Mouse (Mus musculus) heart, postnatal 4 days (tissue): ENCODE measurements at regions not wholly inside any gene's neighbourhood (a gene's known extent, or its start where the extent isn't known, plus 50 kb on each side); places are given as distances from the start of the nearest gene placed in this dataset.

Experiments used
- DNase-seq: peaks from one replicate; pipeline ENCODE4 v3.0.0; 2021

DNA sequence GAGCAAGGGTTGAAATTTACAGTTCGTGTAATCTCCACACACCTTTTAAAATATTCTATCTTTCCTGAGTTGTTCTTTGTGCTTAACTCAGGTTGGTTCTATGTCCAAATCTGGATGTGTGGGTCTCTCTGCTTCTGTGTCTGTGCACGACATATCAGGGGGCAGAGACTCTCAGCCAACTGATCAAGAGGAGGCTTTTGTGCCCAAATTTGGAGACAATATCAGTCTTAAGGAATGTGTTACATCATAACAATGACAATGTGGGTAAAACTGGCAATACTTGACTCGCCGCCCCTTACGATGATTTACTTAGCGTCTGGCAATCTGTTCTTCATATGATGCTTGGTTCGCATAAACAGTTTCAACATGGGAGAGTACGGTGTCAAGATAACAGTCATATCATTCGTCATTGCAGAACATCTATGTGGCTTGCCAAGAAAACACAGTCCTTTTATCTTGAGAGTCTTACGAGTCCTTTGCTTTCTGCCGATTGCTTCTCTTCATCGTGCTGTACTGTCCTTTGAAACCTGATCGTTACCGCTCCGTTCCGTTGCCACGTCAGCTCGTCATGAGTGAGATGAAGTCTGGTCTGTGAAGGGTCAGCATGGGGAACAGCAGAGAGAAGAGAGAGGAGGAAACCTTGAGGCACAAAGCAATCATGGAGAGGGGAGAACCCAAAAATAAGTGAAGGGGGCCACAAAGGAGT lies 2212.9 kb upstream of the Gm7489 start:
- no peak for DNase-seq

DNA sequence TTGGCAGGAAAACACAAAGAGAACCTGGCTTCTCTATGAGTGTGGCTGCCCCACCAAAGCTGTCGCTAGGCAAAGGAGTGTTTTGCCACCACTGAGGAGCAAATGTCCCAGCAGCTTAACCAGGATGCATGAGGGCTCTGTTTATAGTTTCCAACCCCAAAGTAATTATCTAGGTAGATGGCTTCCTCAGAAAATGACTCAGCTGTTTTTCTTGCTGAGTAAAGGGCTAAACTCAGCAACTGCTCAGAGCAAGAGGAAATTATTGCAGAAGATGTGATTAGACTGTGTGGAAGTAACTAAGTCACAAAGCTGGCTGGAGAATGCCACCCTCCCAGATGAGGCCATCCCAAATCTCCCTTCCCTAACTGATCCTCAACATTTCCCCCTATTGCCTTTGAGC lies 2211.2 kb upstream of the Gm7489 start:
- DNase-seq: no peak

DNA sequence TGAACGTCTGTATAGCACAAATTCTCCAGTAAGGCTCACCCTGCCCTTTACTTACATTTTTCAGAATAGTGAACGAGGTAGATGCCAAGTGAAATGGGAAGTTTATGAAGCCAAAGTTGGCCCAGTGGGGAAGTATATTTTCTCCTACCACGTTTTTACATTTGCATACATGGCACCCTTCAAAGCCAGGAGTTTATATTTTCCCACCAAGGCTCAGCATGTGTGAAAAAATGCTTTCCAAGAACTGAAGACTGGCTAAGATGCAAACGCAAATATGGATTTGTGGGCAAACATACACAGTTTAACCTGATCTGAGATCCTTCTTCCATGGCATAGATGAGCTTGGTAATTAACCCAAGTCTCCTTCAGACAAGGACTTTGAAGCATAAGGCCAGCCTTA lies 2209.4 kb upstream of the Gm7489 start:
- DNase-seq: no peak

DNA sequence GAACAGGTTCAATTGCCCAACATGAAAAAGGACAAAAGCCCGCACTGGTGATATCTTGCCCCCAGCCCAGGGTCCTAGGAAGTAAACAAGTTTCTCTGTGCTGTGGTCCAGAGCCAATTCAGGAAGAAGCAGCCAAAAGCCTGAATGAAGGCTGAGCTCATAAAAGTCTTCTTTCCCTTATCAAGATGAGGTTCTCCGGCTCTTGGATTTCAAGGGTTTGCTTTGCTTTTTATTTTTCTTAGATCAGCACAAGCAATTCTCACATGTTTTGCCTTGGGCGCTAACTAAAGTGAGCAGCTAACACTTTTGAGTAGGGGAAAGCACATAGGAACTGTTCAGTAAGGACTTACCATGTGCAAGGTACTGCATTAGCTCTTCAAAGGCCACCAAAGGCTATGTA lies 2208.0 kb upstream of the Gm7489 start:
- no peak for DNase-seq

DNA sequence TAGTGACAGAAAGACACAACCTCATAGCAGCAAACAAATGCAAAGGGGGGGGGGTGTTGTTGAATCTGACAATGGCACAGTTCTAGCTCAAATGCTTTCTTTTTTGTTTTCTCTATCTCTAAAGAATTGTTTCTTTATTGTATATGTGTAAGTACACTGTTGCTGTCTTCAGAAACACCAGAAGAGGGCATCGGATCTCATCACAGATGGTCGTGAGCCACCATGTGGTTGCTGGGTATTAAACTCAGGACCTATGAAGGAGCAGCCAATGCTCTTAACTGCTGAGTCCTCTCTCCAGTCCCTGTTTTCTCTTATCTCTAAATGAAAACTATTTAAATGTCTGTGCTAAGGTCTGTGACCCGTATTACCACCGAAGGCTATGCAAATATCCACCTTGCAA lies 2207.4 kb upstream of the Gm7489 start:
- DNase-seq: no peak

DNA sequence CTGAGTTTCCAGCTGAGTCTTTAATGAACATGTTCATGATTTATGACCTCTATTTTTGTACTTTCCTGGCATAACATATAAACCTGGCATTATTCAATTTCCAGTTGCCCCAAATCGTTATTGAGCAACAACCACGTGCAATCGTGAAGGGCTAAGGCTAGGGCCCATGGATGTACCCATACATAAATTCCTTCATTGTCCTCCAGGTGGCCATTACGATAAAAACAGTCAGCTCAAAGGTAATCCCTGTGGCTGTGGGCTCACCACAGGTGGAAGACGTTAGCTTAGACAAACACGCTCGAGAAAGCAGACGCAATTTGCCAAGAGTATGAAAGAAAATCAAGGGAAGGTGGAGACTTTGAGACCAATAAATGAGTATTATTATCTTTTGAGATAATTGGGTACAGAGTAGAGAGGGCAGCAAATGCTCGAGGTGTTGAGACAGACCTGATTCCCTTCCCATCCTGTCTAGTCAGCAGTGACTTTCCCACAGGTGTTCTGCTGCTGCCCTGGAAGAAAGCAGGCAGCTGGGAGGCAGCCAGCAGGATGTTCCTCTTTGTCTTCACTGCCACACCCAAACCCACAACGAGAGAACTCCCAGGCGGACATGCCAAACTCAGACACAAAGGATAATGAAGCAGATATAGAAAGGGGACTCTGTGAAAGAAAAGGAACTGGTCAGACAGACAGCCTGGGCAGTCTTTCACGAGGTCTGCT lies 2205.4 kb upstream of the Gm7489 start:
- DNase-seq: no peak

DNA sequence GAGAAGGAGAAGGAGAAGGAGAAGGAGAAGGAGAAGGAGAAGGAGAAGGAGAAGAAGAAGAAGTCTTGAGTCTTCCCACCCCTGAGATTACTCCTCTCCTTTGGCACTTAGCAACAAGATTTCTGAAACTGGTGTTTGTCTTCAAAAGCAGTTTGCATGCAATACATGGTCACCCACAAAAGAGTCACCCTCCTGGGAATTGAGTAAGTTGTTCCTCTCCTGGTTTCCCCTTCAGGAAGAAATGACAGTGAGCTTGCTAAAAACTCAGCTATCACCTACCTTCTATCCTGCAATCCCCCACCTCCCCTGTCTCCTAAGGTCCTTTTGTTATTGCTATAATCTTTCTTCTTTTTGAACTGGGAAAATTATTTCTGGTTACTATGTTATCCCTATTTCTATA lies 2204.2 kb upstream of the Gm7489 start:
- no peak for DNase-seq

DNA sequence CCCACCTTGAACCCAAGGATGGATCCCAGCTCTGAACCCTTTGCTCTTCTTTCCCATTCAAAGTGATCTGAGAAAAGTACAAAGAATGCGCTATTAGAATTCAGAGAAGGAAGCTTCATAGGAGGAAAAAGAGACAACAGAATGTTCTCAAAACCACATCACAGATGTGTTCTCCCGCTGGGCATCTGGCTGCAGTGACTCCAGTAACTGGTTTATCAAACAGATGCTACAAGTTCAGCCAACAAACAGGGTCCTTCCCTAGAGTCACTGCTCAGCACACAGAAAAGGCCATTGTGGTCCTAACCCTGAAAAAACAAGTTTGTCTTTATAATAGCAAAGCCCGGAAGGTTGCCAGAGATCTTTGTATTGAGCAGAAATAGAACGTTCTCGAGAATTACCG lies 2203.5 kb upstream of the Gm7489 start:
- DNase-seq: no peak

DNA sequence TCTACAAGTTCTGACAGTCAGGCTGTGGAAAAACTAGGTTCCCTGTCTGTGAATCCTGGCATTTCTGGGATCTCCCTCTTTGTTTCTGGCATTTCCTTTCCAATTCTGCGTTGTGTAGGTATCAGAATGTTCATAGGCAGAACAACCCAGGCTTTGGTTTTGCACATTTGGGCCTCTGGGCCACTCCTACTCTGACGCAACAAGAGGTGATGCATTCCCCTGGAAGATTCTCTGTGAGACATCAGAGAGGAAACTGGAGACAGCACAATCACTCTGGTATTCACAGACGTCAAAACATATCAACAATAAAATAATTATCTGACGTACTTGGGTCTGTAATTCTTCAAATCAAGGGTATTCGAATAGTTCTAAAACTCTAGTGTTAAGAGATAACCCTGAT lies 2202.4 kb upstream of the Gm7489 start:
- no peak for DNase-seq

DNA sequence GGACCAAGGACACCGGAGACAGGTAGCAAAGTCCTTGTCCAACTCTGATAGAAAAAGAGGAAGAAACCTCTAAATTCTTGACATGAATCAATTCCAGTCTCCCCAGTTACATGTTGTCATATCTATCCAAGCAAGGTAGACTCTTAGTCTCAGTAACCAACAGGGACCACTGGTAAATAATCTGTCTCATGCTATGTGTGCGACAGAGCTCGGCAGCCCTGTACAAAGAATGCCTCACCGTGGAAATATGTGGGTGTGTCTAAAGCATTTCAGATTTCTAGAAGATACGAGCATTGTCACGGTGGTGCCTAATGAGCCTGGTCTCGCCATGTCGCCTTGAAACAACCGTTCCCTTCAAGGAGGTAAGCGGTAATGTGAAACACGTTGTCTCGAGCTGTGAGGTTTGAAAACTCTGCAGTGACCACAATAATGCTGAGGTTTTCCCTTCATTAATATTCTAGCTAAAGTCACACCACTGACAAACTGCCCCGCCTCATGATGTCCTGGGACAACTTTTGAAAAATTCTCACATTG lies 2197.6 kb upstream of the Gm7489 start:
- no peak for DNase-seq

DNA sequence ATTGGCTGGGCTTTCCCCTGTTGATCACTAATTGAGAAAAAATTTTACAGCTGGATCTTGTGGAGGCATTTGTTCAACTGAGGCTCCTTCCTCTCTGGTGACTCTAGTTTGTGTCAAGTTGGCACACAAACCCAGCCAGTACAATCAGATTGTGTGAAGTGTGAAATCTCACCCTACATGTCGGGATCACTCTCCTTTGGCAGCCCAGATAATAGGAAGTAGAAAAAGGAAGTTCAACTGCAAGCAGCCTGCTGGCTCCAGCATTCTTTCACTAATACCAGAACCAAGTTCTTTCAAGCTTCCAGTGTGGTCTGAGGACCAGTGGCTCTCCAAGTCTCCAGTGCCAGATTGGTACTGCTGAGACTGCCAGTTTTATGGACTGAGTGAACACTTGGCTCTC lies 2195.2 kb upstream of the Gm7489 start:
- DNase-seq: no peak

DNA sequence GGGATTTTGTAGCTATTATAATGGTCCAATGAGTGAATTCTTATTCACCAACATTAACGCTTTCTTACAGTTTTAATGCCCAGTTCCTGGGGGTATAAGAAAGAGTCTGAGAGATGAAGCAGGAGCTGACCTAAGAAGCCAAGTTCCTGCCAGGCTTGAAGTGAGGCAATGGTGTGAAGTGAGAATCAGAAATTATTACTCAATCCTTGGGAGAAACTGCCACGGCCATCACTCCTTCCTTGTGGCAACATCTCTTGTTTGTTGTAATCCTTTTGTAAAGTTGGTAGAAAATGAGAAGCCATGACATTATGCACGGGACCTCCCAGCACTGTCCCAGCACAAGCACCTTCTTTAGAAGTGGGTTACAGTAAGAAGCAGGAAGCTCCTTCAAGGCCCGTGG lies 2192.0 kb upstream of the Gm7489 start:
- no peak for DNase-seq

DNA sequence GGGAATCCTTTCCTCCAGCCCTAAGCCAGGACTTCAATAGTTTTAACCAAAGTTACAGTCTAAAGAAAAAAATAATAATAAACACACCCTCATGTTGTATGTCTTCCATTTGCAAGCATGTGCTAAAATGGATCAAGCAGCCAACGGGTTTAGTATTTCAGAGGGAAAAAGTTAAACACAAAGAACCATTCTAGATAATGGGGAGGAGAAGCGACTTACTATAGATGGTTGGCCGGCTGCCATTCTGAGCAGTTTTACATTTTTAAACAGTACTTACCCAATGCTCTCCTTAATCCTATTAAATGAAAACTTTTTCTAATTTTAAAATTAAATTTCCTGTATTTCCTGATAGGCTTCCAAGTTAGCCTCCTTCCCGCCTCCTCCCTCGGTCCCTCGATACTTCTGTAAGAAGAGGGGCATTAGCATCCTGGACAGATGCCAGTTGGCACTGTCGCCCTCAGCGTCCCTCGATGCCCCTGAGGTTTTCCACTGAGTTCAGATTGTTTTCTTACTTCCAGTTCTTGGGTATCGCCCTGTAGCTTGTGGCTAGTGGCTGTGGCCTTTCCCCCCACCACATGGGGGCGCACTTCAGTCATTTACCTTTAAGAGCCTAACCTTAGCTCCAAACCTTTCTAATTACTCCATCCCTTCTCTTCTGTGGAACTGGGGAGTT lies 2188.2 kb upstream of the Gm7489 start:
- peak; percentile 77 for DNase-seq

DNA sequence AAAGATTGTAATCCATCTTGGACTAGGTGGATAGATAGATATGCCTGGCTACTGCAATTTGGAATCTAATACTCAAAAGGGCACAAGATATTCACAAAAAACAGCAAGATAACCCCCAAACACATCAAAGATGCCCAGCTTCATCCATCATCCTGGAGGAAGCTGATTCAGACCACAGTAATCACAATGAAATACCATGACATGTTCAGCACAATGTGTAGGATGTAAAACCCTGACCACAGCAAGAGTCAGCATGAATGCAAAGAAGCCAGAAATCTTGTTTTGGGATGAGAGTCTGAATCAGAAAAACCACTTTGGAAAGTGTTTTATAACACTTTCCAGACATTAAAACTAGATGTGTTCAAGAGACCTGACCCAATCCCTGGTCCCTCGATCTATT lies 2180.5 kb upstream of the Gm7489 start:
- no peak for DNase-seq

DNA sequence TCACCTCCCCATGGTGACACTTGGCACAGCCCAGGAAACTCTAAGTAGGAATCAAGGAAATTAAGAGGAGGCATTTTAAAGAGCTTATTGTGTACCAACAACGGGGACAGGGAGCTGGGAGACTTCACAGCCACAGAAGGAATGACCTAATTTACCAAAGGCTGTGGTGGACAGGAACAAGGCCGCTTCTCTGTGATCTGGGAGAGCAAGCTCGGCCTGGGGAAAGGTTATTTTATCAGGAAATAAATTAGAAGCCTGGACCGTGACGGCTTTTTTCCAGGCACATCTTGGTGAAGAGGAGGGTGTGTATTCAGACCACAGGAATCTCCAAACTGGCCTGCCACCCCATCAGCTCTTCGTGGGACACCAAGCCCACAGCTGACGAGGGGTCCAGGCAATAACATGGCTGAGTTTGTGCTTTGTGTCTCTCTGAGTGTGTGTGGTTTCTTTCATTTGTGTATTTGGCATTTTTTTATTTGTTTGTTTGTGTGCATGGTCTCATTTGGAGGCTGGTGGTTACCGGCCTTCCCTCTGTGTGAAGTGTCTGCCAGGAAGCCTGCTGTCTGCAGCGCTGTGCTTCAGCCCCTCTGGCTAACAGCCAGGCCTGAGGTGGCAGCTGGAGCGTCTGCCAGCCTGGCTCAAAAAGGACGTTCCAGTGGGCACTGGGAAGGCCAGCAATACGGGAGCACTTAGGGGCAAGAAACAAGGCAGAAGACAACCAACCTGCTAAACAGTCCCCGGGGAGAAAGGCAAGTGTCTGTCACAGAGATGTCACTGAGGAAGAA lies 2174.6 kb upstream of the Gm7489 start:
- DNase-seq: peak; percentile 87

DNA sequence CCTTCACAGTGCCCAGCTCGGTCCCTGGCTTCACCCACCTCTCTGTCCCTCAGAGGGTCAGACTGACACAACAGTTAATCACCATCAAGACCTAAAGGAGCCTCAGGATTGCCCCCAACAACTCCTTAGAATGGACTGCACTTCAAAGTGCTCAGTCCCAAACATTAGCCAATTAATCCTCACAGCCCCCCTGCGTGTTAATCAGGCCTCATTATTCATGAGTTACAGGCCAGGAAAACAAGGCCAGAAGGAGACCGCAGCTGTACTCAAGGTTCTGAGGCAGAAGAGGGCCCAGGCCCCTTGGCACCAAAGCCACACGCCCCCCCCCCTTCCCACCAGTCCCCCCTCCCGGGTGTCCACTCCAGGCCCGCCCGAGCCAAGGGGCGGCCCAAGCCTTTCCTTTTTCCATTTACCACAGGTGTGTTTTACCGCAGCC lies 2163.8 kb upstream of the Gm7489 start:
- DNase-seq: no peak

DNA sequence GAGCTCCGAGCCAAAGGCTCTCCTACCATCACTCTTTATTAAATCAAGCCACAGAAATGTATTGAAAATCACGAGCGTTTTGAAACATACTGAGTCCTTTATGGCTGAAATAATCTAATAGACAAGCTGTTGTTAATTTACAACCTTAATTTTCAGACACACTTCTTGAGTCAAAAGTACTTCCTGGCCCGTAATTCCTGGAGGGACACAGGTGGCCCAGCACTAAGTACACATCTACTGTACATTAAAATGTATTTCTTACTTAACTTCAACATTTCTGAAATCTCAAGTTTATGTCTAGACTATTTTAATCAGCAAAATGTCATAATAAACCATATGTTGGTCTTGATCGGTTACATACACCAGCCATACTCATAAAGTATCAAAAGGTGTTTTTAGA lies 2163.3 kb upstream of the Gm7489 start:
- no peak for DNase-seq

DNA sequence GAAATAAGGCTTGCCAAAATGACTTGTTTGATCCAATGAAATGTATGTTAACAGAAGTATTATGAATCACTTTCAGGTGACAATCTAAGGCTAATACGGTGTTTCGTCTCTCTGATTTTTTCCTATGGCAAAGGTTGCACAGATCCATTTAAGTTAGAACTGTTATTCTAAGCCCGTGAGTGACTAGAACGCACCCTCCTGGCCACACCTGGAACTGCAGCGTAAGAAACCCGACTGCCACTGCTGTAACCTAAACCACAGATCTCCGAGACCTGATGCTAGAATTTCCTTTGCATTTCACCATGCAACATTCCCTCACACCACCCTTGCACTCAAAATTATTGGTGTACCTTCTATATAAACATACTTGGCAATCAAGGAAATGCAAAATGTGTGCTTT lies 2160.6 kb upstream of the Gm7489 start:
- peak; percentile 9 for DNase-seq

DNA sequence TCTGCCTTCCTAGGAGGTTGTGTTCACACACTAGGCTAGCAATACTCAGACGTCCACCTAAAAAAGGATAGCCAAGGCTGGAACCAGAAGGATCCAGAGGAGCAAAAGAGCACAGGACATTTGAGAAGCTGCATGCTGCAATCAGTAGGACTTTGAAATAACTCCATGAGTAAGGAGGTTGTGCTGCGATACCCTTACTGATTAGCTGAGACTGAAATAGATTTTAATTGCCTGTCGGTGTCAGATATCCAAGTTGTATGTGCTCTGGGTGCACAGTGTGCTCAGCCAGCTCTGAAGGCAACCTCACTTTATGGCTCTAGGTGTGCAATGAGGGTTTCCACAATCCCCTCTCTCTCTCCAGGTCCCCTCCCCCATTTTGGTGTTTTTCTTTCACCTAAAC lies 2159.2 kb upstream of the Gm7489 start:
- no peak for DNase-seq

DNA sequence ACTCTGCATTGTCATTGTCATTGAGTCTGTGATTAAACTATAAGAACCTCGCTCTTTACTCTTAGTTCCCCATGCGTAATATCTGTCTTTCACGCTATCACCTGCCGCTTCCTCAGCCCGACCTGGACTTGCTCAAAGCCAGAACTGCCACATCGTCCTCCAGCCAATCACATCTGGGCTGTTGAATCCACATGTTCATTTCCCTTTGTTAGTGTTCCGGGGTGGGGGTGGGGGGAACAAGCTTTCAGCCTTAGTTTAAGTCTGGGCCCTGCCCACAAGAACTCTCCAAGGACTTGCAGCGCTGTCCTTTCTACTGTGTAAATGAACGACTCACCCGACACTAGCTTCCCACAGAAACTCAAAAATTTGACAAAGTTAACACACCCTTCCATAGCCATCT lies 2154.6 kb upstream of the Gm7489 start:
- no peak for DNase-seq

DNA sequence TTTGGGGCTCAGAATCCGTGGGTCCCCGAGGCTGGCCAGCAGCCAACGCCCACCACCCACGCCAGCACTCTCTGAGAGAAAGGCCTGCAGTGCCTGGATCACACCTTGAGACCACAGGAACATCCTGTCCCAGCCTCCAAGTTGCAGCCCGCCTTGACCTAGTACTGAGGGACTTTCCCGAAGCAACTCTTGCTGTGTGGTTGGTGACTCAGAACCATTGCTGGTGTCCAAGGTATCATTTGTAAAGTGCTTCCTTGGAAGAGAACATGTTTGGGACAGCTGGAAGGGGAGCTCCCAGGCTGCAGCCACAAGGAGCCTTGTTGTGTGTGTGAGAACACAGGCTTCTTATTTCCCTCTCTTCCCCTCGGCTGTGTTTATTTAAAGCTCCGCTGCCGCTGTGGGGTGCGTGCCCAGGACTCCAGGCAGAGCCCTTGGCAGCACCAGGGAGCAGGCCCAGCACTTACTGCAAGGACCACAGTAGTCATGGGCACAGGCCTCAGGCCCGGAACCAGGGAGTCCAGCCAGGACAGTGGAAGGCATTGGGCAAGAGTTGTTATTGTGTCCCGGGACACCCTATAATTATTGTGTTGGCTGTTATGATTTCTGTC lies 2153.8 kb upstream of the Gm7489 start:
- peak; percentile 12 for DNase-seq

DNA sequence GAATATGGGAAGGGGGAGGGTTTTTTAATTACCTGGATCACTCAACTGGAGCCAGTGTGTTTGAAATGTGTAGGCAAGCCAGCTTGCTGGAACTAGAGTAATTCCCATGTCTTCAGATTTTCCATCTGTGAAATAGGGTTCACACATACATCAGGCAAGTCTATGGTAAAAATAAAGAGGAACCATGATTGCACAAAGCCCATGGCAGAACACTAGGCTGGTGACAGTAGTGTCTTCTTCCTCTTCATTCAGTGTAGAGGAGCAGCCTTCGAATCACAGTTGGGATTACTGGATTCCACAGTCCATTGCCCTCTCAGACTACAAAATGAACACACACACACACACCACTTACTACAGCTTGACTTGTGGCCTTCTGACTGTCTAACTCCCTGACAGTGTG lies 2150.5 kb upstream of the Gm7489 start:
- DNase-seq: no peak
